Mouse (Mus musculus): ENCODE results near the gene Klf11.
"Not testable (repeated sequence)": the region's sequence is repeated elsewhere in the genome, so short reads cannot be mapped to it uniquely, and the experiment has no call there.

Gene Klf11

GRCm38 (mm10) chr12:24654065-24654862 lies 3.2 kb downstream of the Klf11 start:
- CTCF ChIA-PET: no interaction called here

DNA sequence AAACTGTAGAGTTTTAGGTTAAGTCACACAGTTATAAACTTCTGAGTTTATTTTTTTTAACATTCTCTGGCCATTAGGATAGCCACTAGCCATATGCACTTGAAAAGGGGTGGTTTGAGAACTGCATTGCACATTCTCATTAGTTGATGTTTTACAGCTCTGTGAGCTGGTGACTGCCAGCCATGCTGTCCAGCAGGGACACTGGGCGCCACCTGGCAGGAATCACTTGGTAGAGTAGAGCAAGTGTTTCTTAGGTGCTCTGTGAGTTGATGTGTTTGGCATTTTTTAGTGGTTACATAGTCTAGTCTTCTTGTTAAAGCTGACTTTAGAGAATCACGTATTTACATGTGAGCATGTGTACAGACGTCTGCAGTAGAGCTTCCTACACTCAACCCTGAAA lies 5.4 kb downstream of the Klf11 start:
- CTCF ChIA-PET: interaction anchor here (0.6 kb wide), 1 partner anchor 85 kb away, joined by 6 read pairs; no protein-coding TSS in a partner anchor

GRCm38 (mm10) chr12:24658998-24659397 lies 7.9 kb downstream of the Klf11 start:
- CTCF ChIA-PET: no interaction called here

DNA sequence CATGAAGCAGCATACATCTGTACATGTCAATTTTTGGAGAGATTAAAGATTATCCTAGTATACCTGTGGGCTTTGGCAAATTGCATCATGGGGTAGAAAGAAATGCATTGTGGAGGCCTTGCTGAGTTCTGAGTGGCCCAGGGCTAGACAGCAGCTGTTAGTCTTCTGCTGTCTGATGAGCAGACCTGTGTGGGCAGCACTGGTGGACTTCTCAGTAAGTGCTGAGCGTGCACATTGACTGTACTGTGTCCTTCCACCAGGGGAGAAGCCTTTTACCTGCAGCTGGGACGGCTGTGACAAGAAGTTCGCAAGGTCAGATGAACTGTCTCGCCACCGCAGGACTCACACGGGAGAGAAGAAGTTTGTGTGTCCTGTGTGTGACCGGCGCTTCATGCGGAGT lies 8.8 kb downstream of the Klf11 start:
- CTCF ChIA-PET: no interaction called here

GRCm38 (mm10) chr12:24661100-24661499 lies 10.0 kb downstream of the Klf11 start:
- CTCF ChIA-PET: interaction anchor here (1.0 kb wide), 1 partner anchor 58 kb away, joined by 3 read pairs; no protein-coding TSS in a partner anchor

DNA sequence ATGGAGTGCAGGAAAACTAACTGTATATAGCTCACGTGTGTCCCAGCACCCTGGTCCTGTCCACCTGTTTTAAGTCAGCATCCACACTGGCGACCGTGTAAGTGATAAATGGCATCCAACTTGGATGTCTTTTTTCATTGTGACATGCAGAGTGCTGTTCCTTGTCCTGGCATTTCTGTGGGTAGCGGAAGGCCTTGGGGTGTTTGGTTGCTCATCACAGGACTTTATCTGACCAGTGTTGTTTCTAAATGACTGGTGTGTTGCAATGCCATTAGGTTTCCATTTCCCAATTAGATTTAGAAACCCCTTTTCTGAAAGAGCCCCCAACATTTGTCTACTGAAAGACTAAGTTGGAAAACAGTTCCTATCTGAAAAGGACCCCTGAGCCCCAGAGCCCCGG lies 11.1 kb downstream of the Klf11 start:
- CTCF ChIA-PET: interaction anchor here (1.0 kb wide), 1 partner anchor 59 kb away, joined by 3 read pairs; no protein-coding TSS in a partner anchor

DNA sequence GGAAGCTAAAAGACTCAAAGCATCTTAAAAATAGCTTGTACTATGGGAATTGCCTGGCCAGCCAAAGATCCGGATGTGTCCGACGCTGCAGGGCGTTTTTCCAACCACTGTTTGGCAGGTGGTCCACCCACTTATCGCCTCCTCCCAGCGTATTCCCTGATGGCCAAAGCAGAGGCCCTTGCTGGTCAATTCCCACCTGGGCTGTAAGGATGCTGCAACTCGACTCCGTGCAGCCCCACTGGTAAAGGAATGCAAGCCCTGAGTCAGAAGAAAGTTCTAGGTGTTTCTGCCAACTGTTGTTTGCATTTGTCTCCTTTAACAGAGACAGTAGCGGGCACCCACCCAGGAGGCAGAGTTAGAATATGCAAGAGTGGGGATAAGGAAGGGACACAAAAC lies 29.0 kb downstream of the Klf11 start:
- CTCF ChIA-PET: no interaction called here

- CTCF ChIA-PET: no interaction called here
Observed at GRCm38 (mm10) chr12:24680492-24681285, 29.6 kb downstream of the Klf11 start.

GRCm38 (mm10) chr12:24681286-24682023 lies 30.4 kb downstream of the Klf11 start, which contains the start of gene Cys1:
Gene Cys1, minus strand, starts transcription at chr12:24681813.
- CTCF ChIA-PET: no interaction called here

GRCm38 (mm10) chr12:24682563-24682962 lies 31.5 kb downstream of the Klf11 start:
- CTCF ChIA-PET: no interaction called here

GRCm38 (mm10) chr12:24683461-24683860 lies 32.4 kb downstream of the Klf11 start:
- CTCF ChIA-PET: interaction anchor here (0.6 kb wide), 1 partner anchor 88 kb away, joined by 3 read pairs; no protein-coding TSS in a partner anchor

- CTCF ChIA-PET: no interaction called here
Observed at GRCm38 (mm10) chr12:24686038-24686695, 35.1 kb downstream of the Klf11 start.

- CTCF ChIA-PET: no interaction called here
Observed at GRCm38 (mm10) chr12:24686696-24687346, 35.7 kb downstream of the Klf11 start.

DNA sequence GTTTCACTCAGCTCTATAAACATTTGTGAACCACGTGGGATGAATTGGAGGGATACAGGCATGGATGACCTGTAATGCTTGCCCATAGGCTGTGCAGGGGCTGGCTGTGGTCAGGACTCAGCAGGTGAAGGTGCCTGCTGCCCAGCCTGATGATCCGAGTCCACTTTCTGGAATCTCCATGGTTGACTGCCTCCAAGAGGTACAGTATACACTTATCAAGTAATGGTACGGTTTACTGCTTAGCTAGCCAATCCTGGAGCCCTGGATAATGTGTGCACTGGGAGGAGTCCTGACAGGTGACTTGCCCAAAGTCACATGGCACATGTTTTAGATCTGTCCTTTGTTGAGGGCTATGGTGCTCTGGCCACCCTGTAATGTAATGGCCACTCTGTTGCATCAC lies 39.3 kb downstream of the Klf11 start:
- CTCF ChIA-PET: no interaction called here

- CTCF ChIA-PET: interaction anchor here (0.6 to 1.1 kb wide), 8 partner anchors 13 to 338 kb away, joined by 3 to 6 read pairs (median 4); no protein-coding TSS in a partner anchor
Observed at GRCm38 (mm10) chr12:24696500-24697483, 45.7 kb downstream of the Klf11 start.

- CTCF ChIA-PET: interaction anchor here (0.6 to 1.1 kb wide), 5 partner anchors 12 to 337 kb away, joined by 3 to 6 read pairs (median 4); no protein-coding TSS in a partner anchor
Observed at GRCm38 (mm10) chr12:24697484-24698204, 46.6 kb downstream of the Klf11 start.

DNA sequence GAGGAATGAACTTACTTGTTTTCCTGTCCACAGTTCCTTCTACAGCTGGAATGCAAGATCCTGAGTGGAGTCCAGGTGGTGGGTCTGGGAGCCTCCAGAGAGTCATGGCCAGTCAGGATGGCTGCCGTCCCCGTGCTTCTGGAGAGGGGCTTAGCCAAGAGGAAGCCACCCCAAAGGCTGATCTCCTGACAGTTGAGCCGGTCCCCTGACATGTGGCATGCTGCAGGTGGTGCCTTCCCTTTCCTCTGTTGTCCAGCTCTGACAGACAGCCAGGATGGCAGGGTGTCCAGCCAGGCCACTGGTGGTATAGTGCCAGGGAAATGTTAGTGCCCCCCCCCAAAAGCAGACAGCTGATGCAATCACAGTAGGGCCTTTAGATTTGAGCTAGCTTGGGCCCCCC lies 47.4 kb downstream of the Klf11 start:
- CTCF ChIA-PET: interaction anchor here (0.6 kb wide), 1 partner anchor 65 kb away, joined by 7 read pairs; no protein-coding TSS in a partner anchor

DNA sequence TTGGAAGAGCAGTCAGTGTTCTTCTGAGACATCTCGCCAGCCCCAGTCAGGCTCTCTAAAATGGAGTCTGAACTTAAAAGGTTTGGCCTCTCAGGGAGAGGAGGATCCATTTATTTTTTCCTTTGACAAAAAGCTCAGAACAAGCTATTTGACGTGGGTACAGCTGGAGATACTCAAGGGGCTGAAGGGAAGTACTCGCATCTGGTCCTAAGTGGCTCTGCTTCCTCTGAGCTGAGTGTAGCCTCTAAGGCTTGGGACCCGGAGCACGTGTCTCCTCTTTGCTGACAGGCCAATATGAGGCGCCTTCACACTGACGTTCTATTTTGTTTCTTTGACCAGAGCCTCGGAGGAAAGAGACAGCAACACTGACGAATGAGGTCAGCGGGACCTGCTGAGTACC lies 48.5 kb downstream of the Klf11 start:
- CTCF ChIA-PET: no interaction called here

- CTCF ChIA-PET: not testable (repeated sequence)
Observed at GRCm38 (mm10) chr12:24701621-24702020, 50.5 kb downstream of the Klf11 start.
